Mouse (Mus musculus): ENCODE results near the gene Otud7a. TPM values are rescaled to one million over a fixed set of nuclear protein-coding genes. Genes with fewer than 3 reads are reported as not detected.

Gene Otud7a
- polyA plus RNA-seq (2015; fragmentation: Nextera tagmentation; extraction: Ambion mirVana): 0.70 and 1.5 TPM in 2 replicates

GRCm38 (mm10) chr7:63444484-63445345, at the start of gene Otud7a:
TSS of gene Otud7a (plus strand) at chr7:63444751.

Other genes starting within 250 kb of the Otud7a start
- 8.6 TPM in 2 replicates for gene Chrna7, start 232.2 kb upstream of the Otud7a start, polyA plus RNA-seq (2015; fragmentation: Nextera tagmentation; extraction: Ambion mirVana)